Mouse (Mus musculus): Measurements from ENCODE around the gene Mettl3. TPM values are rescaled to one million over a fixed set of nuclear protein-coding genes. Genes with fewer than 3 reads are reported as not detected.
A peak's percentile ranks its signal among the peaks of the same experiment; 100 is the strongest.

The Mettl3 gene
- polyA plus RNA-seq, 1 experiment = 98.3 TPM

GRCm38 (mm10) chr14:52272781-52273180 lies 32.1 kb downstream of the Mettl3 start:
- H3K4me1 ChIP-seq (ENCODE audit: control insufficient read depth, insufficient read depth, low read length) = no peaks in the 10 kb centered on the region
- WGBS = 73% methylated on average over 3 of the region's 3 CpGs
- TF ChIP-seq CTCF (IDR thresholded peaks at IDR 0.05; ENCODE audit: control insufficient read depth, insufficient read depth, low read length) (no peak), POLR2A (IDR thresholded peaks at IDR 0.05; ENCODE audit: borderline replicate concordance, control insufficient read depth, low read depth, low read length) (no peak)
- H3K27ac ChIP-seq (ENCODE audit: control insufficient read depth, insufficient read depth, low read depth, low read length, poor library complexity) = no peak overlapping the region
- no peak overlapping the region for H3K4me3 ChIP-seq (replicated peaks; ENCODE audit: control insufficient read depth, low read depth, low read length)

GRCm38 (mm10) chr14:52257484-52258213 lies 47.3 kb downstream of the Mettl3 start, which contains the start of gene Chd8:
Gene Chd8, minus strand, starts transcription at chr14:52257780.
- Histone ChIP-seq H3K4me3 (replicated peaks; ENCODE audit: control insufficient read depth, low read depth, low read length) (peak within 1 kb of the TSS; percentile 85), H3K27ac (ENCODE audit: control insufficient read depth, insufficient read depth, low read depth, low read length, poor library complexity) (peak within 1 kb of the TSS; percentile 94), H3K4me1 (ENCODE audit: control insufficient read depth, insufficient read depth, low read length) (no peaks in the 10 kb centered on the region)
- TF ChIP-seq POLR2A (IDR thresholded peaks at IDR 0.05; ENCODE audit: borderline replicate concordance, control insufficient read depth, low read depth, low read length) (peak; percentile 89), CTCF (IDR thresholded peaks at IDR 0.05; ENCODE audit: control insufficient read depth, insufficient read depth, low read length) (peak; percentile 87)
- WGBS = under 1% methylated on average over 54 of the region's 54 CpGs

GRCm38 (mm10) chr14:52256311-52257175 lies 48.4 kb downstream of the Mettl3 start:
- Histone ChIP-seq H3K4me1 (ENCODE audit: control insufficient read depth, insufficient read depth, low read length) (no peaks in the 10 kb centered on the region), H3K27ac (ENCODE audit: control insufficient read depth, insufficient read depth, low read depth, low read length, poor library complexity) (0 out of 2 replicates have a peak overlapping the region, but pooled peaks have one; percentile 94), H3K4me3 (replicated peaks; ENCODE audit: control insufficient read depth, low read depth, low read length) (peak overlapping the region; percentile 85)
- no peak for TF ChIP-seq POLR2A (IDR thresholded peaks at IDR 0.05; ENCODE audit: borderline replicate concordance, control insufficient read depth, low read depth, low read length)
- no peak for TF ChIP-seq CTCF (IDR thresholded peaks at IDR 0.05; ENCODE audit: control insufficient read depth, insufficient read depth, low read length)
- WGBS = 3% methylated on average over 18 of the region's 18 CpGs

GRCm38 (mm10) chr14:52246129-52246528 lies 58.8 kb downstream of the Mettl3 start:
- 68% methylated on average over 4 of the region's 4 CpGs for WGBS
- TF ChIP-seq CTCF (IDR thresholded peaks at IDR 0.05; ENCODE audit: control insufficient read depth, insufficient read depth, low read length) (no peak), POLR2A (IDR thresholded peaks at IDR 0.05; ENCODE audit: borderline replicate concordance, control insufficient read depth, low read depth, low read length) (no peak)
- Histone ChIP-seq H3K27ac (ENCODE audit: control insufficient read depth, insufficient read depth, low read depth, low read length, poor library complexity) (no peak overlapping the region), H3K4me1 (ENCODE audit: control insufficient read depth, insufficient read depth, low read length) (no peaks in the 10 kb centered on the region; the same call in 1 of the 2 replicates), H3K4me3 (replicated peaks; ENCODE audit: control insufficient read depth, low read depth, low read length) (no peak overlapping the region)

Other genes starting within 250 kb of the Mettl3 start
- 226 and 328 TPM in 2 replicates for gene Hnrnpc, start 201.1 kb downstream of the Mettl3 start, polyA plus RNA-seq (2011; ENCODE audit: insufficient read depth, insufficient read length, low replicate concordance, missing spikeins)
- 337 and 668 TPM in 2 replicates for gene Rpgrip1, start 194.4 kb downstream of the Mettl3 start, polyA plus RNA-seq (2011; ENCODE audit: insufficient read depth, insufficient read length, low replicate concordance, missing spikeins)
- 105 and 117 TPM in 2 replicates for gene Supt16, start 107.7 kb downstream of the Mettl3 start, polyA plus RNA-seq (2011; ENCODE audit: insufficient read depth, insufficient read length, low replicate concordance, missing spikeins)
- gene Chd8, start 47.3 kb downstream of the Mettl3 start, polyA plus RNA-seq (2011; ENCODE audit: insufficient read depth, insufficient read length, low replicate concordance, missing spikeins) = 38.2 and 71.8 TPM in 2 replicates
- gene Tox4, start 26.0 kb downstream of the Mettl3 start, polyA plus RNA-seq (2011; ENCODE audit: insufficient read depth, insufficient read length, low replicate concordance, missing spikeins) = 8.3 and 25.6 TPM in 2 replicates
- gene Rab2b, start 25.6 kb downstream of the Mettl3 start, polyA plus RNA-seq (2011; ENCODE audit: insufficient read depth, insufficient read length, low replicate concordance, missing spikeins) = 6.7 and 7.9 TPM in 2 replicates
- gene Sall2, start 23.6 kb upstream of the Mettl3 start, polyA plus RNA-seq (2011; ENCODE audit: insufficient read depth, insufficient read length, low replicate concordance, missing spikeins) = 0.66 and 1.7 TPM in 2 replicates
- not detected in 2 replicates for gene Olfr1513, start 51.3 kb upstream of the Mettl3 start, polyA plus RNA-seq (2011; ENCODE audit: insufficient read depth, insufficient read length, low replicate concordance, missing spikeins)
- not detected in 2 replicates for gene Olfr1512, start 74.0 kb upstream of the Mettl3 start, polyA plus RNA-seq (2011; ENCODE audit: insufficient read depth, insufficient read length, low replicate concordance, missing spikeins)
- gene Olfr1511, start 92.3 kb upstream of the Mettl3 start, polyA plus RNA-seq (2011; ENCODE audit: insufficient read depth, insufficient read length, low replicate concordance, missing spikeins) = not detected in 2 replicates
- gene Olfr1510, start 109.2 kb upstream of the Mettl3 start, polyA plus RNA-seq (2011; ENCODE audit: insufficient read depth, insufficient read length, low replicate concordance, missing spikeins) = not detected in 2 replicates
- gene Olfr1509, start 137.9 kb upstream of the Mettl3 start, polyA plus RNA-seq (2011; ENCODE audit: insufficient read depth, insufficient read length, low replicate concordance, missing spikeins) = not detected in 2 replicates
- not detected in 2 replicates for gene Olfr1508, start 162.4 kb upstream of the Mettl3 start, polyA plus RNA-seq (2011; ENCODE audit: insufficient read depth, insufficient read length, low replicate concordance, missing spikeins)
- not detected in 2 replicates for gene Olfr1507, start 190.6 kb upstream of the Mettl3 start, polyA plus RNA-seq (2011; ENCODE audit: insufficient read depth, insufficient read length, low replicate concordance, missing spikeins)

Measured in bone marrow, adult 2 months (tissue).